Mouse (Mus musculus) ES-Bruce4 (cell line): ENCODE results near the gene Traf7.

ENCODE experiments used
- CTCF ChIP-seq: IDR thresholded peaks from one replicate; pipeline ENCODE4 v1.8.1; 2011; ENCODE audit warnings: low read depth, low read length
- EP300 ChIP-seq: IDR thresholded peaks from 2 replicates; pipeline ENCODE4 v1.6.1; 2011; ENCODE audit warnings: low read depth, low read length; ENCODE audit not compliant: insufficient read depth
- POLR2A ChIP-seq: IDR thresholded peaks from one replicate; pipeline ENCODE4 v1.8.1; 2011; ENCODE audit warnings: low read length; ENCODE audit not compliant: insufficient read depth

- no peak for TF ChIP-seq POLR2A
- no peak for TF ChIP-seq CTCF
- no peak for TF ChIP-seq EP300
Measured at GRCm38 (mm10) chr17:24527315-24527714, 423 bp downstream of the Traf7 start.
